Mouse (Mus musculus) c-Kit-negative CD71-positive TER-119-positive erythroid progenitor cells, embryonic 14.5 days (primary cell): Measurements from ENCODE around the gene Mrps2.

Experiments used
- DNase-seq: peaks from one replicate; pipeline ENCODE4 v3.0.0-alpha.2; 2013; ENCODE audit warnings: low read depth, low spot score

Gene Mrps2

DNA sequence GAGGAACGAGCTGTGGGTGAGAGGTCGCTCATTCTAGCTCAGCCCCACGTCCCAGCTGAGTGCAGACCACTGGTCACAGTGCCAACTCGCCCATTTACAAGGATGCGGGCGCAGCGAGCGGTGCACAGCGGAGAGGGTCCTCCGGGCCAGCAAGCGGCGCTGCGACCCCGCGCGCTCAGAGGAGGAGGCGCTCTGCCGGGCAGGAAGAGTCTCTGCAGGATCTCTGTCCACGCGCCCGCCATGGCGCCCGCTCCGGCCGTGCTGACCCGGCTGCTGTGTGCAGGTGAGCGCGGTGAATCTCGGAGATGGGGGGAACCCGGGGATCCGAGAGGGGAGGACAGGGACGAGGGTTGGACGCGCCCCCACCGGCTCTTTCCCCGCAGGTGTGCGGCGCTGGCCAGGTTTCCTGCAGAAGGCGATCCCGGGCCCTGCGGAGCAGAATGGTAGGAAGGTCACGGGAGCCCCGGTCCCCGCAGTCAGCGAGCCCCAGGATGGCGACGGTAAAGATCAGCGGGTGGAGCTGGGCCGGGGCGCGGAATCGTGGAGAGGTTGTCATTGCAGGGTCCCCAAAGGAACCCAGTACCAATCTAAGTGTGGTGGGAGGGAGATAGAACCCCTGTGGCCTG lies at the start of gene Mrps2:
Gene Mrps2 (plus strand): TSS at position 207 of the 626 bp plus-strand sequence.
- peak; percentile 17 for DNase-seq

DNA sequence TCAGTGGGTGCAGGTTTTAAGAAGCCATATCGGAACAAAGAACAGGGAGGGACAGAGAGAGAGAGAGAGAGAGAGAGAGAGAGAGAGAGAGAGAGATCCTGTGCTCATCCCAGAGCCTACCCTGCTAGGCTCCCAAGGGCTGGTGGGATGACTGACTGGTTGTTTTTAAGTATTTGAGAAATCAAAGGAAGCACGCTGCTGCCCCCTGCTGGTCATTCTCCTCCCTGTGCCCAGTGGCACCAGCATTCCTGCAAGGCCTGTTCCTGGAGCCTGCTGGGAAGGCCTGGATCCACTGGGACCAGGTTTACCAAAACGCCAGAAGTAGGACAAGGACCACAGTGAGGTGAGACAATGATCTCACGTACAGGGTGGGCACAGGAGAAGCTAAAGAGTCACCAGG lies 48.0 kb upstream of the Mrps2 start:
- peak; percentile 31 for DNase-seq

DNA sequence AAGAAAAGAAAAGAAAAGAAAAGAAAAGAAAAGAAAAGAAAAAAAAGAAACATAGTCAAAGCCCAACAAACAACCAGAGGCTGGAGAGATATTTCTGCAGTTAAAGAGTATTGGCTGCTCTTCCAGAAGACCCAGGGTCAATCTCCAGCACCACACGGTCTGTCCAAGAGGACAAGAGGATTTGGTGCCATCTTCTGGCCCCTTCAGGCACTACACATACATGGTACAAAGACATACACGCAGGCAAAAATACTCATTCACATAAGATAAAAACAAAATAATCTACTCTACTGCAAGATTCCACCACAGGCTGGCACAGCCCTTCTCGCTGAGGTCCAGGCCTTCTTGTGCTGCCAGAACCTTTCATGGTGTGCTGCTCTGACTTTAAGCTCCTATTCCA lies 44.7 kb upstream of the Mrps2 start:
- DNase-seq, result peak; percentile 12

DNA sequence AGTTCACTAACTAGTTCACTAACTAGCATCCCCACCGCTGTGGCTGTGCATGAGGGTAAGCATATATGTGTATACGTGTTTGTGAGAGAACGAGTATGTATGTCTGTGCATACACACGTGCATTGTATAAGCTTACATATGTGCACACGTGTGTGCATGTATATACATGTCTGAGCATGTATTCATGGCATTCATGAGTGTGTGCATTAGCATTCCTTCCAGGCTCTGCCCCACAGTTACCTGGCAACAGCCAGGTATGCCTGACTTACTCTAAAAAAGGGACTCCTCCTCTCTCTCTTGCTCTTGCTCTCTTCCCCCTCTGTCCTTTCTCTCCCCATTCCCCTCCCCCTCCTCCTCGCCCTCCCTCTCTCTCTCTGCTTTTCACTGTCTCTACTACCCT lies 40.6 kb upstream of the Mrps2 start:
- DNase-seq, result no peak

DNA sequence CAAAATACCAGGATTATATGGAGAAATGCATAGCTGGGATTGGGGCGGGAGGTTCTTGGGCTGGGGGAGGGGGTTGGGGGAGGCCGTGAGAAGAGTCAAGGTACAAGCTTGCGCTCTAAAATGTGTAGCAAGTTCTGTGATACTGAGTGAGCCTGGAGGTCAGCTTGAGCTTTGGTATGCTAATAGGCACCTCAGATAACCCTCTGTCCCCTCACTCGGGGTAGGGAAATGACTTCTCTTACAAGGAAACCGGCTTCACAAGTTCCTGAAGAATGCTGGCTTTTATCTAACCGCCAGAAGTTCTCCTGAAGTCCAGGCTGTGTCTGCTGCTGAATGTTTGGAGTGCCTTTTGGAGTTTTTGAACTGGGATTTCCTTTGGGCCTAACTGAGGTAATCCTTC lies 37.0 kb upstream of the Mrps2 start:
- no peak for DNase-seq

DNA sequence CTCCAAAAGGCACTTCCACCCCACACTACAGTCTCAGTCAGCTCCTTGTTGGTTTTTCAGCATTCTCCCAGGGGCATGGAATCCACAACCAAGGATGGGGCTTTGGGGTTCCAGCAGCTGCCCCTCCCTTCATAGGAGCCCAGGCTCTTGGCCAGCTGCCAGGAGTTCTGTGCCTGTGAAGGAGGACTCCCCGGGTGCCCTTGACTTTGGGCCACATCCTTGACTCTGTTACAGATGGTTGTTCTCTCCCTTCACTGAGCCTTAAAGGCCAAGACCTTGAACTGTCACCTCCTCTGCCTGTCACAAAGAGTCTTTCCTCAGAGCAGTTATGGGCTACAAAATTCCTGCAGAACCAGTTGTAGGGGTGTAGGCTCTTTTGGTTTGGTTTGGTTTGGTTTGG lies 35.1 kb upstream of the Mrps2 start:
- DNase-seq, result no peak

DNA sequence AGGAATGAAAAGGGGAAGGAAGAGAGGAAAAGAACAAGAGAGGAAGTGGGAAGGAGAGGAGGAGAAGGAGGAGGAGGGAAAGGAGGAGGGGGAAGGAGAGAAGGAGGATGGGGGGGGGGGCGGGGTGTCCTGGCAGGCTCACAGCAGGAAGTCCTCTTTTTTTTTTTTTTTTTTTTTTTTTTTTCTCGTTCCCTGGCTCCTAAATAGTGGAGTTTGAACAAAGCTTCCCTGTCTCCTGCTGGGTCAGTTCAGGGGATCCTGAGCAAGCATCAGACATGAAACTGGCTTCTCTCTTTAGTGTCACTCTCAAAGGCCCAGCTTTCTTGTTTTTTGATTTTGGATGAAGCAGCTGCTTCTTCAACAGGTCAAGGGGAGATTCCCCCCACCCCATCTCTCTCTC lies 34.4 kb upstream of the Mrps2 start:
- DNase-seq, result no peak

DNA sequence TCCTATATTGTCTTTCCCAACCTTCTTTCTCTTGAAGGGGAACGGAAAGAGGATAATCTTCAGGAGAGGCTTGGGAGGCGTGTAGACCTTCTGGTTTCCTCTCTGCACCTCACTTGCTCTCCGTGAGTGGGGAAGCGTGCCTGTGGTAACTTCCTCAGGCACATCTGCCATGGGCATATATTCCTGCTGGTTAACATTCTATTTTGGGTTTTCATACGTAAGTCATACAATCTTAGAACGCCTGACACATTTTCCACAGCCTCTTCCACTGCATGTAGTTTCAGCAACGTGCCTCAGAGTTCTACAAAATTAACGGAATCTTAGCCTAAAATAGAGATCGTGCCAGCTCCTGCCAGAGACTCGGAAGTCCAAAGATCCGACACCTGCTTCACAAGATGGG lies 32.5 kb upstream of the Mrps2 start:
- no peak for DNase-seq

DNA sequence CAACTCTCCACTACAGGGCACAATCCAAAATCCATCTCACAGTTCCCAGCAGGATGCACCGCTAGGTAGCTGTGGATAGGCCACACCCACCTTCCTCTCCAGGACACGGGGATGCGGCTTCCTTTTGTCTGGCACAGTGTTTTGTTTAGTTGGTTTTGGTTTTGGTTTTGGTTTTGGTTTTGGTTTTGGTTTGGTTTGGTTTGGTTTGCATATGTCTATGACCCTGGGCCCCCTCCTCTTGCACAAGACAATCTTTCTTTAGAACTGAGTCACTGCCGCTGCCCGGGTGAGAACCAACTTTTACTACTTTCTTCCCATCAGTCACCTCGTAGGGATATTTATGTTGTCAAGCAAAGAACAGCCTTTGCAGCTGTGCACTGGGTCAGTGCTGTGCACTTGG lies 27.0 kb upstream of the Mrps2 start:
- DNase-seq, result no peak

DNA sequence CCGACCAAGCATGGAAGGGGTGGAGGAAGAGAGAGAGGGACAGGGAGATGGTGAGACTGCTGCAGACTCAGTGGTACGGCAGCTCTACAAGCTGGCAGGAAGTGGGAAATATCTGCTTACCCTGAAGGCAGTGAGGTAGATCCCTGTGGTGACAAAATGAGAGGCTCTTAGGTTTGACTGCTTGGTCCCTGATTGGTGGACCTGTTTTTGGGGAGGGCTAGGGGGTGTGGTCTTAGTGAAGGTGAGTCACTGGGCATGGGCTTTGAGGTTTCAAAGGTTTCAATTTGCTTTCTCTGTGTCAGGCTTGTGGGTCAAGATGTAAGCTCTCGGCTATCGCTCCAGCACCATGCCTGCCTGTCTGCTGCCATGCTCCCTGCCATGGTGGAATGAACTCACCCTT lies 22.8 kb upstream of the Mrps2 start:
- no peak for DNase-seq

DNA sequence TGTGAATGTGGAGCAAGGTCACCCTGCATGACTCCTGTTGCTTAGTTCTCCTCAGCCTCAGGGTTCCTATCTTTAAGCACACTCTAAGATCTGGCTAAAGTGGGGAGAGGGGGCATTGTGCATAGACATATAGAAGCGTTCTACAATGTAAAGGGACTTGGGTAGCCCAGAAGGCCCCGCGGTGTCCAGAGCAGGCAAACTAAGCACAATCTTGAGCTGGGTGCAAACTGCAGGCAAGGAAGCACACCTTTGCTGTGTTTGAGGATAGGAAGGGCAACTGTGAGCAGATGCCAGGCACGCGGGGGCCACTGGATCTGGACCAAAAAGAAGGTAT lies 21.7 kb upstream of the Mrps2 start:
- DNase-seq, result no peak

DNA sequence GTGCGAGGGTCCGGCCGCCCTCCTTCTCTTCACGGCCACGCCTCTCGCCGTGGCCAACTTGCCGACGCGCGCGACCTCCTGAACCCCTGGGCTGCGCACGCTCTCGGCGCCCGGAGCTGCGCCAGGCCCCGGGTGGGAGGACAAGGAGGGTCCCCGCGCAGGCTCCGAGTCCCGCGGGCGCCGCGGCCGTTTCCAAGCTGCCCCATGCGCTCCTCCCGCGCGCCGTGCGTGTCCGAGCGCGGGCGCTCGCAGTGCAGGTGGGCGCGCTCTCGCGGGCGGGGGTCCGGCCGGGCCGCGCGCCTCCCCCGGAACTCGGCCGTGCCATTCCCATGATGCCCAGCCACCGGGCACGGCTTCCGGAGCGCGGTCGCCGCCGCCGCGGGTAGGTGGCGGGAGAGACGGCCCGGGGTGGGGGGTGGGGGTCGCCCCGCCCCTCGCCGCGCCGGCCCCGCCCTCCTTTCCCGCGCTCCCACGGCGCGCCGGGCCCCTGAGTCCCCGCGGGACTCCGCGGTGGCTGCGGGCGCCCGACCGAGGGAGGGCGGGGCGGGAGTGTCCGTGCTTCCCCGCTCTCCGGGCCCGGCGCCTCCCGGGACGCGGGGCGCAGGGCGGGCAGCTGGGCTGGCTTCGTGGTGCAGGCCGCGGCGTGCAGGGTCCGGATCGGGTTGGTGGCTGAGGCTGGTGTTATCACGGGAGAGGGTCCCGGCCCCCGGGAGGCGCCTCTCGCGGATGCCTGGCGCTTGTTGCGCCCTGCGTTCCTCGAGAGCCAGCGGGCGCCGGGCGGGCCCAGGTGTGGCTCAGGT lies 21.2 kb upstream of the Mrps2 start, which contains the start of gene Ppp1r26:
Gene Ppp1r26 (plus strand): TSS at position 286 of the 800 bp plus-strand sequence.
- no peak for DNase-seq

DNA sequence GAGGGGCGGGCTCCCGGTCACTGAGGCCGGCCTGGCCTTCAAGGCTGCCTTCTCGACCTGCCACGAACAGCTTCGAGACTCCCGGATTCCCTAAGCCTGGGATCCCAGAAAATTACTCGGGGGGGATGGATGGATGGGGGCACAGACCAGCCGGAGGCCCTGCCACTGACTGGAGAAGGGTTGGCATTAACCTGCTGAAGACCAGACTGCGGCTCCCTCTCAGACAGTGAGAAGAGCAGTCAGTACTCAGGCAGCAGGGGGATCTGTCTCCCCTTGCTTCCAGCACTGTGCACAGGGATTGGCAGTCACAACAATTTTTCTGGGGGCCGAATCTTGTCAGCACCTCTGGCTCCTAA lies 20.6 kb upstream of the Mrps2 start:
- DNase-seq, result no peak

DNA sequence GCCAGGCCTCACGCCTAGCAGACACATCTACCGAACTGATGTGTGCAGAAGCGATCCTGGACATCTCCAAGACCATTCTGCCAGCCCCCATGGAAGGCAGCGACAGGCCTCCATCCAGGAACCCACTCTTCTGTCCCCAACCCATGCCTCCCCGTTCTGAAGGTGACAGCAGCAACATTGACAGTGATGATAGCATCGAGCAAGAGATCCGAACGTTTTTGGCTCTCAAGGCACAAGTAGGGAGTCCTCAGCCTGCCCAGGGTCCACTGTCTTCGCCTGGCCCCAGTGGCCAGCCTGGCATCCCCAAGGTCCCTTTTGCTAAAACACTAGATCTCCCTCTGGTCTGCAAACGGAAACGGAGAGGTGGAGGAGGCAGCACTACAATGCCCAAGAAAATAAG lies 16.2 kb upstream of the Mrps2 start:
- no peak for DNase-seq

DNA sequence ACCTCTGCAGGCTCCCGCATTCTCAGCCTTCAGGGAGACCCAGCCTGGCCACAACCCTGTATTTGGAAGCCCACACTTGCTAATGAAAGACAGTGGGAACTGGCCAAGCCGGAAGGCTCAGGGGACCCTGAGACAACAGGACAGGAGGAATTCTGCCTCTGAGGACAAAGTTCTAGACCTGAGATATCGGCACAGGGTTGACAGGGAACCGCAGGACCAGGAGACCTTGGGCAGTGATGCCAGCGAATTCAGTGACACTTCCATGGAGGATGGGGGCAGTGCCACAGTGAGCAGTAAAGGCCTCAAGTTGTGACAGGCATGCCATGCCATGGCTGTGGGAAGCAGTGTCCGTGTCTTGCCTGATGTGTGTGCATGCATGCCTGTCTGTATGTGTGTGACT lies 14.3 kb upstream of the Mrps2 start:
- no peak for DNase-seq

DNA sequence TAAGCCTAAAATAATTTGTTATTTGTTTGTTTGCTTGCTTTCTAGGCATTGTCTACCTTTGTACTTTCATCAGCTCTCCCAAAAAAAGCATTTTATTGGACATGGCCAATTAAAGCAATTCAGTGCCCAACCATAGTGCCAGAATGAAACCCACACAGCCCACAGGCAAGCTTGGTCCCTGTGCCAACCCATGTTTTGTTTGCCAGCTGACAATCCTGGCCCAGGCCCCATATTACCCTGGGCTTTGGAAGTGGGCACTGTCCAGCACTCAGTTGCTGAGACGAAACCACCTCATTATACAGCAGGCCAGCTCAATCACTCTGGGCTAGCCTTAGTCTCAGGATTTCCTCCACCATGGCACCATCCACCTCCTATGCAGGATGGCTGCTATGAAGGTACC lies 11.2 kb upstream of the Mrps2 start:
- DNase-seq, result no peak

DNA sequence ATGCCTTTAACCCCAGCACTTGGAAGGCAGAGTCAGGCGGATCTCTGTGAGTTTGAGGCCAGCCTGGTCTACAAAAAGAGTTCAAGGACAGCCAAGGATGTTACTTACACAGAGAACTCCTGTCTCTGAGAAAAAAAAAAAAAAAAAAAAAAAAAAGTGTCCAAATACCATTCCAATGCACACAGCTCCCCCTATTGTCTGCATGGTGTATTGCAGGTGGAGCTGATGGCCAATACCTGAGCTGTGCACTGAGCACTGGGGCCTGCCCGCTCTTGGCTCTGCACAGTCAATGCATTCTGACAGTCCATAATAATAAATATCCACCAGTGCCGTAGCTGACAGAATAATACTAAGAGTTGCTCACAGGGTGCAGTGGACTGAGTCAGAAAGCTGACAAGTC lies 3.9 kb upstream of the Mrps2 start:
- peak; percentile 29 for DNase-seq

DNA sequence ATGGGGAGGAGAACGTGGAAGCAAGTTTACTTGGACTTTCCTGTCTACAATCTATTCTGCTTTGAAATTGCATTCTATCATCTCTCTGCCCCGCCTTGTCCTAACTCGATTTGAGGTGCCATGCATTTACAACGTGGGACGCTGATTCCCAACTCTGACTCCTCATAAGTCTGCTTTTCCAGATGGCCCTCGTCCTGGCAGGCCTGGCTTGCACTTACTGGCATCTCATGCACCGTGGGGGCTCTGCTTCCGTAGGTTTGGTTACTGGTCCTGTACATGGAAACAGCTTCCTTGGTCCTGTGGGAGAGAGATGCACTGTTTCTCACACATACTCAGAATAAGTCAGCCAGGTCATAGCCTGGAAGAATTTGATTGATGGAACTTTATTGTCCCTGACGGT lies 2.9 kb upstream of the Mrps2 start:
- no peak for DNase-seq

DNA sequence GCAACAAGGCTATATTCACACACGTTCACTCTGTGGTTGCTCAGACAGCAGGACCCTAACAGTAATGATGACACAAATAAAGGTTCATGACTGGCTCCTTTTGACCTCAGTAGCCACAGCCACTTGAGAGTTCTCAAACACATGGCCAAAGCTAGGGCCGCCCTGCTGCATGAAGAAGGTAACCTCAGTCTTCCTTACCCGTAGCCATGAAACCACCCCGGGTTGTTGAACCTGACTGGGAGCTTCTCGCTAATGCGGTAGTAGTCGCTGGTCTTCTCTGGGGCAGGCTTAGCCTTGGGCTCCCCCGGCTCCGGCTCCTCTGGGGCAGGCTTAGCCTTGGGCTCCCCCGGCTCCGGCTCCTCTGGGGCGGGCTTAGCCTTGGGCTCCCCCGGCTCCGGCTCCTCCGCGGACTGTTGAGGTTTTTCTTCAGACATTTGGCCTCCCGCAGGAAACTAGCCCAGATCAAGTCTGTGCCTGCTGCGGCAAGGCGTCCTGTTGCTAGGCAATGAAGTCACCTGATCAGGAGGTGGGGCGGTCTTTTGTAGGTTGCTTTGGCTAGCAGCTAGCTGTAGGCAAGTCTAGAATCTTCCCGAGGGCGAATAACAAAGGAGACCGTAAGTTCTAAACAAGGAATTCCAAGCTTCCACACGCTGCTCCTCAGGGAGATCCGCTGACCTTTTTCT lies 1.9 kb upstream of the Mrps2 start, which contains the start of gene 1700007K13Rik:
Gene 1700007K13Rik (minus strand): TSS at position 497 of the 683 bp plus-strand sequence.
- no peak for DNase-seq

DNA sequence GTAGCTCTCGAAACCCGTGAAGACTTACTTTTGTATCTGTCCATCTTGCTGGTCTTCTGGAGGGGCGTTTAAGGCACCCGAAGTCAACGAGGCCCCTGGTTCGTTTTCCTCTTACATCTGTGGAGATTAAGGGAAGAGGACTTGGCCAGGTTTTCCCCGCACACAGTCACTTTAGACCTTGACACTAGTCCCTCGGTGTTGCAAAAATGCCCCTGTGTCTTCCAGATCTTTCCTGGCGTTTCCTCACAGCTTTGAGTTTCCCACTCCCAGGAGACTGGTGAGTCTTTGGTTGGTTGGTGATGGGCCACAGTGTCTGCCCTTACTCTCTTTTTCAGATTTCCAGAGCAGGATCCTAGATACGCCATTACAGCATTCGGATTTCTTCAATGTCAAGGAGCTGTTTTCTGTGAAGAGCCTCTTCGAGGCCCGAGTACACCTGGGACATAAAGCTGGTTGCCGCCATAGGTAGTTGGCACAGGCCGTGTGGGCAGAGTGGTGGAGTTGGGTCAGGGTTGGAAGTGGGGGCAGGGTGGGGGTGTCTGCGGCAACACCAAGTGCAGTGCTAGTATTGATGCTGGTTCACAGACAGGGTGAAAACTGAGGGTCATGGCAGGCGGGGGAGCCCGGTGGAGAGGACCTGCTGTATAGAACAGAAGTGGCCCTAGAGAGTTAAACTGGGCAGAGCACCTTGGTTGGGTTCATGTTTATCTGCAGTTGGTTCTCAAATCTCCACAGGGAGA lies 790 bp downstream of the Mrps2 start:
- DNase-seq, result no peak

DNA sequence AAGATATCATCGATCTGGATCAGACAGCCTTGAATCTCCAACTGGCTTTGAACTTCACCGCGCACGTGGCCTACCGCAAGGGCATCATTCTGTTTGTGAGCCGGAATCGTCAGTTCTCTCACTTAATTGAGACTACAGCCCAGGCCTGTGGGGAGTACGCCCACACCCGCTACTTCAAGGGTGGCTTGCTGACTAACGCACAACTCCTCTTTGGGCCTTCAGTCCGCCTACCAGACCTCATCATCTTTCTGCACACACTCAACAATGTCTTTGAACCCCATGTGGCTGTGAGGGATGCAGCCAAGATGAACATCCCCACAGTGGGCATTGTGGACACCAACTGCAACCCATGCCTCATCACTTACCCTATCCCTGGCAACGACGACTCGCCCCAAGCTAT lies 1.6 kb downstream of the Mrps2 start:
- DNase-seq, result no peak

DNA sequence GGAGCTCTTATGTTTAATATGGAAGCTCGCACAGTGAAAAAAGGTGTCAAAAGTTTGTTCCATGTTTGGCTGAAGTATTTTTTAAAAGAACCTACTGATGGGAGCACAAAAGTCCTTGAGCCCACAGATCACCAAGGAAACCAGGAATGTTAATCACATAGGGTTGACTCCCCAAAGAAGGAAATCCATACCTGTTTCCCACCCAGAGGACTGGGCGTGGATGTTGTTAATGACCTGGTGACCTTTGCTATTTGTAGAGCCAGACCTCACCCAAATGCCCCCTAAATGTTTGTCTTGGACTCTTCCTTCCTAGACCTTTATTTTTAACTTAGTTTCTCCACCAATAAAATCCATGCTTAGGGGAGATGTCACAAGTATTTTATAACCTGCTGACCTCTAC lies 2.7 kb downstream of the Mrps2 start:
- no peak for DNase-seq
